24 mouse cellular contexts compared by ENCODE assay signal in genomic region chr9:111490583-111490982, GRCm38 (mm10). TPM values are rescaled to one million over a fixed set of nuclear protein-coding genes. Genes with fewer than 3 reads are reported as not detected.
DNase-seq lines count a peak whose midpoint lies in the region; ATAC-seq and TF ChIP-seq lines count a peak whose summit lies in the region.
"Had no signal": no experiment of that assay in that cellular context is flagged by ENCODE, and none has a peak within 500 bp of the region (broad histone marks: within the 10 kb centered on the region; RNA-seq: fewer than 3 reads in every experiment).

No protein-coding gene starts in this region.

- WGBS in embryonic facial prominence, embryonic 14.5 days: 39% methylated on average over 8 of the region's 8 CpGs
- WGBS in embryonic facial prominence, embryonic 10.5 days: 47% methylated on average over 8 of the region's 8 CpGs
- WGBS in heart, embryonic 11.5 days (ENCODE audit: insufficient replicate concordance): 17% methylated on average over 8 of the region's 8 CpGs
- 34% methylated on average over 8 of the region's 8 CpGs for WGBS in midbrain, embryonic 15.5 days
- 28% methylated on average over 8 of the region's 8 CpGs for WGBS in midbrain, postnatal 0 days
- 55% methylated on average over 8 of the region's 8 CpGs for WGBS in hindbrain, embryonic 13.5 days

- H3K9me3 ChIP-seq in embryonic facial prominence, embryonic 14.5 days (ENCODE audit: control insufficient read depth, low read length): no peaks in the 10 kb centered on the region
- H3K9me3 ChIP-seq in embryonic facial prominence, embryonic 10.5 days: no peaks in the 10 kb centered on the region
- no peaks in the 10 kb centered on the region for H3K9me3 ChIP-seq in heart, embryonic 11.5 days (replicated peaks; ENCODE audit: control insufficient read depth, low read length)
- no peaks in the 10 kb centered on the region for H3K9me3 ChIP-seq in midbrain, embryonic 15.5 days
- no peaks in the 10 kb centered on the region for H3K9me3 ChIP-seq in midbrain, postnatal 0 days (ENCODE audit: low read length)
- no peaks in the 10 kb centered on the region for H3K9me3 ChIP-seq in hindbrain, embryonic 13.5 days
- H3K9me3 ChIP-seq: embryonic facial prominence, embryonic 13.5 days; forebrain, embryonic 12.5 days had no signal

- no peaks in the 10 kb centered on the region for H3K36me3 ChIP-seq in embryonic facial prominence, embryonic 14.5 days (ENCODE audit: control insufficient read depth, insufficient read depth, low read length)
- H3K36me3 ChIP-seq in embryonic facial prominence, embryonic 10.5 days (replicated peaks): no peaks in the 10 kb centered on the region
- no peaks in the 10 kb centered on the region for H3K36me3 ChIP-seq in heart, embryonic 11.5 days (ENCODE audit: control insufficient read depth, insufficient read depth, low read length)
- H3K36me3 ChIP-seq in midbrain, embryonic 15.5 days (replicated peaks): no peaks in the 10 kb centered on the region
- H3K36me3 ChIP-seq in midbrain, postnatal 0 days (ENCODE audit: insufficient read depth, low read length): no peaks in the 10 kb centered on the region
- H3K36me3 ChIP-seq in hindbrain, embryonic 13.5 days: no peaks in the 10 kb centered on the region
- H3K36me3 ChIP-seq: embryonic facial prominence, embryonic 13.5 days; forebrain, embryonic 12.5 days; G1E had no signal

- peak; percentile 47; the same call in 1 of the 2 replicates for ATAC-seq in embryonic facial prominence, embryonic 14.5 days (ENCODE audit: low read depth)
- no peak for ATAC-seq in heart, embryonic 11.5 days (replicated peaks; ENCODE audit: insufficient number of reproducible peaks, low FRiP score, low TSS enrichment)
- peak; percentile 56; the same call in 1 of the 2 replicates for ATAC-seq in midbrain, embryonic 15.5 days (replicated peaks)
- ATAC-seq in midbrain, postnatal 0 days (ENCODE audit: low FRiP score): no peak
- no peak for ATAC-seq in hindbrain, embryonic 13.5 days (ENCODE audit: low FRiP score)
- ATAC-seq: activated CD4-positive, CD25-positive, alpha-beta regulatory T cell, adult 4 months; CD4-positive, CD25-positive, alpha-beta regulatory T cell, adult 4 months; forebrain, embryonic 14.5 days; forebrain, postnatal 0 days; Patski had no signal

- no peaks in the 10 kb centered on the region for H3K4me1 ChIP-seq in embryonic facial prominence, embryonic 14.5 days (ENCODE audit: control insufficient read depth, insufficient read depth, low read length)
- peaks cover 18% of the 10 kb centered on the region for H3K4me1 ChIP-seq in embryonic facial prominence, embryonic 10.5 days
- H3K4me1 ChIP-seq in heart, embryonic 11.5 days (ENCODE audit: control insufficient read depth, insufficient read depth, low read length): peaks cover 2% of the 10 kb centered on the region; the same call in 1 of the 2 replicates
- no peaks in the 10 kb centered on the region for H3K4me1 ChIP-seq in midbrain, embryonic 15.5 days
- H3K4me1 ChIP-seq in midbrain, postnatal 0 days (ENCODE audit: insufficient read depth, low read length): no peaks in the 10 kb centered on the region
- 0 out of 2 replicates have a peak, but pooled peaks cover 8% of the 10 kb centered on the region for H3K4me1 ChIP-seq in hindbrain, embryonic 13.5 days (replicated peaks)

- H3K27me3 ChIP-seq in embryonic facial prominence, embryonic 14.5 days (replicated peaks; ENCODE audit: control insufficient read depth, insufficient read depth, low read length): no peaks in the 10 kb centered on the region
- H3K27me3 ChIP-seq in embryonic facial prominence, embryonic 10.5 days (replicated peaks; ENCODE audit: low read depth, poor library complexity, severe bottlenecking): peaks cover 25% of the 10 kb centered on the region
- H3K27me3 ChIP-seq in heart, embryonic 11.5 days (ENCODE audit: control insufficient read depth, insufficient read depth, low read length): peaks cover 5% of the 10 kb centered on the region
- H3K27me3 ChIP-seq in midbrain, embryonic 15.5 days (replicated peaks): no peaks in the 10 kb centered on the region
- H3K27me3 ChIP-seq in midbrain, postnatal 0 days (ENCODE audit: insufficient read depth, low read length): 0 out of 2 replicates have a peak, but pooled peaks cover 4% of the 10 kb centered on the region
- H3K27me3 ChIP-seq in hindbrain, embryonic 13.5 days: 0 out of 2 replicates have a peak, but pooled peaks cover 5% of the 10 kb centered on the region
- H3K27me3 ChIP-seq: Patski had no signal

- DNase-seq in embryonic facial prominence, embryonic 14.5 days (ENCODE audit: low spot score): no peak
- DNase-seq in embryonic facial prominence, embryonic 10.5 days (ENCODE audit: low spot score): no peak
- DNase-seq in heart, adult 11 months: peak; percentile 51
- DNase-seq in midbrain, postnatal 0 days (ENCODE audit: low spot score): no peak
- DNase-seq in brain, adult 2 months (ENCODE audit: low read depth, low spot score): peak; percentile 45
- DNase-seq: adrenal gland, adult 8-10 months; adrenal gland, postnatal 14 days; adrenal gland, postnatal 36 days; B cell, adult 2 months; cerebellum, adult 11-12 months; cerebellum, adult 2 months; cerebellum, adult 9-10 months; cerebellum, postnatal 25 days; forebrain, postnatal 0 days had no signal

- H3K4me3 ChIP-seq in embryonic facial prominence, embryonic 14.5 days (ENCODE audit: low read depth, low read length): no peak overlapping the region
- H3K4me3 ChIP-seq in embryonic facial prominence, embryonic 10.5 days: no peak overlapping the region
- H3K4me3 ChIP-seq in heart, embryonic 11.5 days (ENCODE audit: low read depth, low read length): no peak overlapping the region
- H3K4me3 ChIP-seq in midbrain, embryonic 15.5 days: no peak overlapping the region
- no peak overlapping the region for H3K4me3 ChIP-seq in midbrain, postnatal 0 days (ENCODE audit: low read depth, low read length)
- H3K4me3 ChIP-seq in hindbrain, embryonic 13.5 days: no peak overlapping the region
- H3K4me3 ChIP-seq: embryonic facial prominence, embryonic 13.5 days; forebrain, embryonic 12.5 days had no signal

- H3K27ac ChIP-seq in embryonic facial prominence, embryonic 14.5 days (replicated peaks; ENCODE audit: low read depth, low read length): no peak overlapping the region
- H3K27ac ChIP-seq in embryonic facial prominence, embryonic 10.5 days (replicated peaks): no peak overlapping the region
- no peak overlapping the region for H3K27ac ChIP-seq in heart, embryonic 11.5 days (ENCODE audit: low read depth, low read length)
- H3K27ac ChIP-seq in midbrain, embryonic 15.5 days: peak overlapping the region; percentile 27; the same call in 1 of the 2 replicates
- H3K27ac ChIP-seq in midbrain, postnatal 0 days (ENCODE audit: low read depth, low read length): no peak overlapping the region
- no peak overlapping the region for H3K27ac ChIP-seq in hindbrain, embryonic 13.5 days
- H3K27ac ChIP-seq: embryonic facial prominence, embryonic 13.5 days; forebrain, embryonic 12.5 days had no signal

- H3K4me2 ChIP-seq in embryonic facial prominence, embryonic 14.5 days (ENCODE audit: low read depth, low read length): no peak overlapping the region
- no peak overlapping the region for H3K4me2 ChIP-seq in heart, embryonic 11.5 days
- H3K4me2 ChIP-seq in midbrain, embryonic 15.5 days: no peak overlapping the region
- H3K4me2 ChIP-seq in midbrain, postnatal 0 days (ENCODE audit: low read depth, low read length, poor library complexity, severe bottlenecking): no peak overlapping the region
- no peak overlapping the region for H3K4me2 ChIP-seq in hindbrain, embryonic 13.5 days
- H3K4me2 ChIP-seq: embryonic facial prominence, embryonic 13.5 days; forebrain, embryonic 12.5 days had no signal

- TF ChIP-seq CTCF in midbrain, postnatal 0 days (IDR thresholded peaks at IDR 0.05): no peak

- no peak overlapping the region for H3K9ac ChIP-seq in embryonic facial prominence, embryonic 14.5 days (ENCODE audit: low read depth, low read length)
- H3K9ac ChIP-seq in heart, embryonic 11.5 days (ENCODE audit: low read depth, low read length): no peak overlapping the region
- no peak overlapping the region for H3K9ac ChIP-seq in midbrain, embryonic 15.5 days
- no peak overlapping the region for H3K9ac ChIP-seq in midbrain, postnatal 0 days (replicated peaks; ENCODE audit: low read length, poor library complexity, severe bottlenecking)
- H3K9ac ChIP-seq in hindbrain, embryonic 13.5 days: no peak overlapping the region
- H3K9ac ChIP-seq: embryonic facial prominence, embryonic 13.5 days; forebrain, embryonic 12.5 days; forebrain, postnatal 0 days had no signal

RNA-seq across cellular contexts. Expression of gene Dclk3, which starts 51.7 kb away (rescaled TPM):
- polyA plus RNA-seq in embryonic facial prominence, embryonic 14.5 days (2014; fragmentation: Nextera tagmentation; extraction: Ambion mirVana): 2.4 TPM in 2 replicates
- 0.18 and 0.64 TPM in 2 replicates for polyA plus RNA-seq in embryonic facial prominence, embryonic 10.5 days (2016; fragmentation: Nextera tagmentation; extraction: Ambion mirVana)
- polyA plus RNA-seq in heart, embryonic 11.5 days (2014; fragmentation: Nextera tagmentation; extraction: Ambion mirVana): 1.3 and 2.0 TPM in 2 replicates
- polyA plus RNA-seq in midbrain, embryonic 15.5 days (2015; fragmentation: Nextera tagmentation; extraction: Ambion mirVana): 5.9 and 6.8 TPM in 2 replicates
- 10.5 and 10.7 TPM in 2 replicates for total RNA-seq in midbrain, postnatal 0 days (2014; rRNA removed)
- 6.5 and 7.4 TPM in 2 replicates for polyA plus RNA-seq in midbrain, postnatal 0 days (2015; fragmentation: Nextera tagmentation; extraction: Ambion mirVana)
- 4.4 and 4.9 TPM in 2 replicates for polyA plus RNA-seq in hindbrain, embryonic 13.5 days (2015; fragmentation: Nextera tagmentation; extraction: Ambion mirVana)
- polyA plus RNA-seq: activated CD4-positive, CD25-positive, alpha-beta regulatory T cell, adult 4 months; CD4-positive, CD25-positive, alpha-beta regulatory T cell, adult 4 months; G1E had no signal

Comparison
In these comparisons a context has a peak if more than half of its experiments do, and no peak if none do; other contexts are left out.
1. ATAC-seq: peak in embryonic facial prominence, embryonic 14.5 days (single experiment) and midbrain, embryonic 15.5 days (single experiment); none in heart, embryonic 11.5 days (single experiment), midbrain, postnatal 0 days (single experiment) and hindbrain, embryonic 13.5 days (single experiment).
2. DNase-seq: peak in heart, adult 11 months (single experiment) and brain, adult 2 months (single experiment); none in embryonic facial prominence, embryonic 14.5 days (single experiment), embryonic facial prominence, embryonic 10.5 days (single experiment) and midbrain, postnatal 0 days (single experiment).